Mouse (Mus musculus) forebrain, postnatal 0 days (tissue): ENCODE results near the gene Zfp865. TPM values are rescaled to one million over a fixed set of nuclear protein-coding genes. Genes with fewer than 3 reads are reported as not detected.

Experiments used
- ATAC-seq: fragments of 200-750 bp; cut with Nextera tagmentation; 2 replicates; pipeline ENCODE4 v1.8.0; 2017; ENCODE audit warnings: mild to moderate bottlenecking, moderate library complexity
- DNase-seq: peaks from one replicate; pipeline ENCODE4 v3.0.0-alpha.2; 2015
- H3K27ac ChIP-seq: fragments of 300-500 bp; sonication (generic); 2 replicates; pipeline ENCODE4 v1.5.1; 2014; ENCODE audit warnings: low read depth, mild to moderate bottlenecking, antibody characterized with exemption, low read length, moderate library complexity, mixed read lengths
- H3K27me3 ChIP-seq: fragments of 300-500 bp; sonication (generic); 2 replicates; pipeline ENCODE4 v1.6.1; 2014; ENCODE audit warnings: mild to moderate bottlenecking, low read length, mixed read lengths; ENCODE audit not compliant: insufficient read depth
- H3K36me3 ChIP-seq: fragments of 300-500 bp; sonication (generic); 2 replicates; pipeline ENCODE4 v1.6.1; 2014; ENCODE audit warnings: mild to moderate bottlenecking, moderate library complexity; ENCODE audit not compliant: insufficient read depth
- H3K4me1 ChIP-seq: fragments of 300-500 bp; sonication (generic); 2 replicates; pipeline ENCODE4 v1.6.1; 2014; ENCODE audit warnings: antibody characterized with exemption; ENCODE audit not compliant: insufficient read depth
- H3K4me2 ChIP-seq: fragments of 300-500 bp; sonication (generic); 2 replicates; pipeline ENCODE4 v1.6.1; 2014; ENCODE audit warnings: low read depth, mild to moderate bottlenecking, moderate library complexity
- H3K4me3 ChIP-seq: fragments of 300-500 bp; sonication (generic); 2 replicates; pipeline ENCODE4 v1.5.1; 2014; ENCODE audit warnings: low read depth, low read length, mixed read lengths
- H3K9ac ChIP-seq: fragments of 300-500 bp; sonication (generic); 2 replicates; pipeline ENCODE4 v1.6.1; 2014; ENCODE audit warnings: mild to moderate bottlenecking
- H3K9me3 ChIP-seq: fragments of 300-500 bp; sonication (generic); 2 replicates; pipeline ENCODE4 v1.6.1; 2016; ENCODE audit warnings: low read length
- CTCF ChIP-seq: sonication (generic); IDR thresholded peaks from 2 replicates; pipeline ENCODE4 v1.5.1; 2016; ENCODE audit warnings: antibody characterized with exemption, control low read depth, low read depth
- WGBS: fragments of 180-500 bp; shearing (Covaris S2); extraction: QIAGEN DNeasy Blood & Tissue Kit; methylation state at CpG from one replicate; pipeline ENCODE4 v1.1.7; 2014; 5-methylcytosine and 5-hydroxymethylcytosine counted together
- polyA plus RNA-seq: library from polyadenylated mRNA; unstranded; fragments of >200 nt; fragmentation: Nextera tagmentation; extraction: Ambion mirVana; gene quantifications from 2 replicates; pipeline ENCODE4 v1.2.1, GENCODE M21; 2015
- total RNA-seq: library from RNA; depleted of rRNA; stranded (reverse); fragments of >200 nt; gene quantifications from 2 replicates; pipeline ENCODE4 v1.2.3, GENCODE M21; 2014

Zfp865 gene
- total and polyA plus RNA-seq, 2 experiments from 2014 or later, result 5.6 to 33.3 TPM

- H3K4me3 ChIP-seq, result no peak overlapping the region
- H3K27me3 ChIP-seq, result peaks cover 7% of the 10 kb centered on the region; the same call in 1 of the 2 replicates
- H3K27ac ChIP-seq, result peak overlapping the region; percentile 98
- 92% methylated on average over 12 of the region's 12 CpGs for WGBS
- TF ChIP-seq CTCF, result no peak
- no peak for DNase-seq
- peaks cover 38% of the 10 kb centered on the region for H3K4me1 ChIP-seq
- H3K9me3 ChIP-seq, result no peaks in the 10 kb centered on the region
- H3K36me3 ChIP-seq, result no peaks in the 10 kb centered on the region
- no peak for ATAC-seq
- 0 out of 2 replicates have a peak overlapping the region, but pooled peaks have one; percentile 78 for H3K9ac ChIP-seq
- H3K4me2 ChIP-seq, result peak overlapping the region; percentile 71
Observed at GRCm38 (mm10) chr7:5059421-5059820, 39.2 kb downstream of the Zfp865 start.

GRCm38 (mm10) chr7:5060239-5060731 is 40.1 kb downstream of the Zfp865 start:
- TF ChIP-seq CTCF, result peak; percentile 76
- no peak for ATAC-seq
- H3K9ac ChIP-seq, result peak overlapping the region; percentile 78
- peaks cover 35% of the 10 kb centered on the region for H3K4me1 ChIP-seq
- peak overlapping the region; percentile 78 for H3K4me3 ChIP-seq
- peak; percentile 83 for DNase-seq
- WGBS, result 2% methylated on average over 27 of the region's 27 CpGs
- H3K27me3 ChIP-seq, result no peaks in the 10 kb centered on the region
- H3K4me2 ChIP-seq, result peak overlapping the region; percentile 71
- peak overlapping the region; percentile 98 for H3K27ac ChIP-seq
- no peaks in the 10 kb centered on the region for H3K9me3 ChIP-seq
- no peaks in the 10 kb centered on the region for H3K36me3 ChIP-seq

- H3K4me3 ChIP-seq, result peak overlapping the region; percentile 78
- peak overlapping the region; percentile 71 for H3K4me2 ChIP-seq
- DNase-seq (peak; percentile 100), ATAC-seq (peak; percentile 89)
- no peaks in the 10 kb centered on the region for H3K9me3 ChIP-seq
- H3K27ac ChIP-seq, result peak overlapping the region; percentile 98
- peak overlapping the region; percentile 78 for H3K9ac ChIP-seq
- no peaks in the 10 kb centered on the region for H3K27me3 ChIP-seq
- peak; percentile 71 for TF ChIP-seq CTCF
- H3K36me3 ChIP-seq, result no peaks in the 10 kb centered on the region
- WGBS, result under 1% methylated on average over 60 of the region's 60 CpGs
- peaks cover 30% of the 10 kb centered on the region for H3K4me1 ChIP-seq
Observed at GRCm38 (mm10) chr7:5060944-5061773, 41.0 kb downstream of the Zfp865 start.

GRCm38 (mm10) chr7:5061774-5062359 is 41.7 kb downstream of the Zfp865 start, which contains the start of gene U2af2:
Gene U2af2 (plus strand): TSS chr7:5062143.
- H3K27me3 ChIP-seq, result no peaks in the 10 kb centered on the region
- H3K9ac ChIP-seq, result peak within 1 kb of the TSS; percentile 78
- peak within 1 kb of the TSS; percentile 78 for H3K4me3 ChIP-seq
- WGBS, result under 1% methylated on average over 63 of the region's 65 CpGs
- H3K4me2 ChIP-seq, result peak within 1 kb of the TSS; percentile 71
- DNase-seq, result peak; percentile 95
- peak; percentile 69 for ATAC-seq
- H3K36me3 ChIP-seq, result peaks cover 3% of the 10 kb centered on the region; the same call in 1 of the 2 replicates
- H3K4me1 ChIP-seq, result peaks cover 28% of the 10 kb centered on the region
- no peaks in the 10 kb centered on the region for H3K9me3 ChIP-seq
- no peak for TF ChIP-seq CTCF
- H3K27ac ChIP-seq, result peak within 1 kb of the TSS; percentile 98

- peak overlapping the region; percentile 98 for H3K27ac ChIP-seq
- H3K4me1 ChIP-seq, result peaks cover 26% of the 10 kb centered on the region
- TF ChIP-seq CTCF, result no peak
- H3K4me3 ChIP-seq, result peak overlapping the region; percentile 78
- DNase-seq, result peak; percentile 90
- peak; percentile 37 for ATAC-seq
- H3K9me3 ChIP-seq, result no peaks in the 10 kb centered on the region
- WGBS, result under 1% methylated on average over 47 of the region's 51 CpGs
- H3K36me3 ChIP-seq, result peaks cover 8% of the 10 kb centered on the region; the same call in 1 of the 2 replicates
- no peaks in the 10 kb centered on the region for H3K27me3 ChIP-seq
- H3K4me2 ChIP-seq, result peak overlapping the region; percentile 71
- H3K9ac ChIP-seq, result peak overlapping the region; percentile 78
Observed at GRCm38 (mm10) chr7:5062360-5063001, 42.3 kb downstream of the Zfp865 start.

- TF ChIP-seq CTCF, result no peak
- no peak overlapping the region for H3K27ac ChIP-seq
- no peaks in the 10 kb centered on the region for H3K9me3 ChIP-seq
- H3K4me3 ChIP-seq, result no peak overlapping the region
- peaks cover 18% of the 10 kb centered on the region for H3K4me1 ChIP-seq
- no peak overlapping the region for H3K4me2 ChIP-seq
- H3K9ac ChIP-seq, result no peak overlapping the region
- H3K27me3 ChIP-seq, result no peaks in the 10 kb centered on the region
- H3K36me3 ChIP-seq, result peaks cover 33% of the 10 kb centered on the region
- DNase-seq, result no peak
- ATAC-seq, result no peak
- WGBS, result 95% methylated on average over 6 of the region's 6 CpGs
Observed at GRCm38 (mm10) chr7:5064886-5065285, 44.7 kb downstream of the Zfp865 start.
